Mouse (Mus musculus) lung, postnatal 25 days (tissue): ENCODE results near the gene Gpr35.
"Not testable (repeated sequence)": the region's sequence is repeated elsewhere in the genome, so short reads cannot be mapped to it uniquely, and the experiment has no call there.

Experiments used
- DNase-seq: peaks from one replicate; pipeline ENCODE4 v3.0.0; 2022; ENCODE audit warnings: low spot score

Gene Gpr35

GRCm38 (mm10) chr1:92933611-92934010 lies 17.1 kb upstream of the Gpr35 start:
- DNase-seq = no peak

- peak; percentile 96 for DNase-seq
Measured at GRCm38 (mm10) chr1:92934182-92934827, 16.4 kb upstream of the Gpr35 start, which contains the start of gene Capn10. Gene Capn10 (plus strand): TSS chr1:92934376.

- DNase-seq = no peak
Measured at GRCm38 (mm10) chr1:92935054-92935962, 15.4 kb upstream of the Gpr35 start.

GRCm38 (mm10) chr1:92935977-92936376 lies 14.7 kb upstream of the Gpr35 start:
- DNase-seq = no peak

- DNase-seq = no peak
Measured at GRCm38 (mm10) chr1:92936467-92936866, 14.2 kb upstream of the Gpr35 start.

GRCm38 (mm10) chr1:92937797-92938196 lies 12.9 kb upstream of the Gpr35 start:
- DNase-seq = no peak

- no peak for DNase-seq
Measured at GRCm38 (mm10) chr1:92939746-92940145, 10.9 kb upstream of the Gpr35 start.

GRCm38 (mm10) chr1:92943219-92943989 lies 7.3 kb upstream of the Gpr35 start:
- DNase-seq = no peak

GRCm38 (mm10) chr1:92947966-92948365 lies 2.7 kb upstream of the Gpr35 start:
- DNase-seq = no peak

GRCm38 (mm10) chr1:92949426-92949825 lies 1.2 kb upstream of the Gpr35 start:
- DNase-seq = no peak

- DNase-seq = no peak
Measured at GRCm38 (mm10) chr1:92953641-92954040, 3.0 kb downstream of the Gpr35 start.

GRCm38 (mm10) chr1:92956571-92957335 lies 6.1 kb downstream of the Gpr35 start:
- peak; percentile 69 for DNase-seq

- DNase-seq = no peak
Measured at GRCm38 (mm10) chr1:92958999-92959398, 8.3 kb downstream of the Gpr35 start.

- DNase-seq = not testable (repeated sequence)
Measured at GRCm38 (mm10) chr1:92970791-92971190, 20.1 kb downstream of the Gpr35 start.

- no peak for DNase-seq
Measured at GRCm38 (mm10) chr1:92971879-92972795, 21.5 kb downstream of the Gpr35 start.

- peak; percentile 60 for DNase-seq
Measured at GRCm38 (mm10) chr1:92972854-92973253, 22.2 kb downstream of the Gpr35 start.

GRCm38 (mm10) chr1:92976141-92976566 lies 25.5 kb downstream of the Gpr35 start:
- DNase-seq = peak; percentile 41

GRCm38 (mm10) chr1:92978645-92979044 lies 28.0 kb downstream of the Gpr35 start:
- no peak for DNase-seq

GRCm38 (mm10) chr1:92979073-92979602 lies 28.5 kb downstream of the Gpr35 start:
- DNase-seq = no peak
